Mouse (Mus musculus): ENCODE results near the gene Slc41a1. TPM values are rescaled to one million over a fixed set of nuclear protein-coding genes. Genes with fewer than 3 reads are reported as not detected.
"Not testable (repeated sequence)": the region's sequence is repeated elsewhere in the genome, so short reads cannot be mapped to it uniquely, and the experiment has no call there.

Gene Slc41a1
- polyA plus RNA-seq, 1 experiment from 2014 or later, result 5.8 TPM

- 88% methylated on average over 6 of the region's 6 CpGs for WGBS (ENCODE audit: missing documents)
Measured at GRCm38 (mm10) chr1:131816886-131817285, 10.4 kb upstream of the Slc41a1 start.

GRCm38 (mm10) chr1:131820353-131820752 is 6.9 kb upstream of the Slc41a1 start:
- WGBS (ENCODE audit: missing documents), result 93% methylated on average over 8 of the region's 9 CpGs

More at GRCm38 (mm10) chr1:131816886-131817285, 10.4 kb upstream of the Slc41a1 start:
- Histone ChIP-seq H3K36me3 (ENCODE audit: inconsistent target) (no peaks in the 10 kb centered on the region), H3K27ac (no peak overlapping the region), H3K79me2 (ENCODE audit: inconsistent target) (no peaks in the 10 kb centered on the region), H3K4me3 (ENCODE audit: inconsistent target) (no peak overlapping the region)

GRCm38 (mm10) chr1:131820887-131821328 is 6.4 kb upstream of the Slc41a1 start:
- 94% methylated on average over 10 of the region's 10 CpGs for WGBS (ENCODE audit: missing documents)
- no peaks in the 10 kb centered on the region for H3K79me2 ChIP-seq (ENCODE audit: inconsistent target)

More at GRCm38 (mm10) chr1:131820353-131820752, 6.9 kb upstream of the Slc41a1 start:
- not testable (repeated sequence) for H3K27ac ChIP-seq; H3K36me3 ChIP-seq (ENCODE audit: inconsistent target); H3K4me3 ChIP-seq (ENCODE audit: inconsistent target); H3K79me2 ChIP-seq (ENCODE audit: inconsistent target)

GRCm38 (mm10) chr1:131822292-131822691 is 5.0 kb upstream of the Slc41a1 start:
- H3K36me3 ChIP-seq (ENCODE audit: inconsistent target), result no peaks in the 10 kb centered on the region
- H3K79me2 ChIP-seq (ENCODE audit: inconsistent target), result no peaks in the 10 kb centered on the region
- H3K27ac ChIP-seq, result no peak overlapping the region
- no peak overlapping the region for H3K4me3 ChIP-seq (ENCODE audit: inconsistent target)
- 90% methylated on average over 8 of the region's 8 CpGs for WGBS (ENCODE audit: missing documents)

More at GRCm38 (mm10) chr1:131820887-131821328, 6.4 kb upstream of the Slc41a1 start:
- Histone ChIP-seq H3K4me3 (ENCODE audit: inconsistent target) (no peak overlapping the region), H3K27ac (no peak overlapping the region), H3K36me3 (ENCODE audit: inconsistent target) (no peaks in the 10 kb centered on the region)

GRCm38 (mm10) chr1:131822856-131823492 is 4.3 kb upstream of the Slc41a1 start:
- 82% methylated on average over 1 of the region's 1 CpGs for WGBS (ENCODE audit: missing documents)
- H3K4me3 ChIP-seq (ENCODE audit: inconsistent target), result no peak overlapping the region
- H3K79me2 ChIP-seq (ENCODE audit: inconsistent target), result no peaks in the 10 kb centered on the region
- no peak overlapping the region for H3K27ac ChIP-seq
- no peaks in the 10 kb centered on the region for H3K36me3 ChIP-seq (ENCODE audit: inconsistent target)

DNA sequence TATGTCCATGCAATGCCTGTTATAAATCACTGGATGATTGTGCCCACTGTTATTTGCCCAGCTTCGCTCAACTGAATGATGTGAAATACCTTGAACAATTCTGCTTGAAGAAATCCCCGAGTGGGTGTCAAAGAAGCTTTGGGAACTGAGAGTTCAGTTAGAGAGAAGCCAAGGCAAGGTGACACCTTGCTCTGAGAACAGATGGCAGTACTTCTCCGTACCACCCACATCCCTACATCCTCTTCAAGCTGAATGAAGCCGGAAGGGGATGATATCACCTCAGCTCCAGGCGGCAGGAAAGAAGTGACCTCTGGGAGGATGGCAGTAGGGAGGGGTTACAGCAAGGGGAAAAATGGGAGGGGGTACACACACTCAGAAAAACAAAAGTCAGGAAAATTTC is 3.7 kb upstream of the Slc41a1 start:
- no peaks in the 10 kb centered on the region for H3K79me2 ChIP-seq (ENCODE audit: inconsistent target)
- H3K4me3 ChIP-seq (ENCODE audit: inconsistent target), result no peak overlapping the region
- 71% methylated on average over 5 of the region's 5 CpGs for WGBS (ENCODE audit: missing documents)
- H3K27ac ChIP-seq, result no peak overlapping the region
- H3K36me3 ChIP-seq (ENCODE audit: inconsistent target), result no peaks in the 10 kb centered on the region

GRCm38 (mm10) chr1:131824528-131825181 is 2.6 kb upstream of the Slc41a1 start:
- Histone ChIP-seq H3K4me3 (ENCODE audit: inconsistent target) (no peak overlapping the region), H3K36me3 (ENCODE audit: inconsistent target) (no peaks in the 10 kb centered on the region), H3K27ac (no peak overlapping the region), H3K79me2 (ENCODE audit: inconsistent target) (no peaks in the 10 kb centered on the region)
- 93% methylated on average over 11 of the region's 11 CpGs for WGBS (ENCODE audit: missing documents)

GRCm38 (mm10) chr1:131827787-131828258 is 530 bp downstream of the Slc41a1 start:
- Histone ChIP-seq H3K79me2 (ENCODE audit: inconsistent target) (no peaks in the 10 kb centered on the region), H3K27ac (peak overlapping the region; percentile 19; the same call in 1 of the 2 replicates), H3K4me3 (ENCODE audit: inconsistent target) (peak overlapping the region; percentile 66), H3K36me3 (ENCODE audit: inconsistent target) (no peaks in the 10 kb centered on the region)
- under 1% methylated on average over 35 of the region's 36 CpGs for WGBS (ENCODE audit: missing documents)

GRCm38 (mm10) chr1:131828297-131829126 is 1.2 kb downstream of the Slc41a1 start:
- Histone ChIP-seq H3K4me3 (ENCODE audit: inconsistent target) (peak overlapping the region; percentile 66), H3K27ac (no peak overlapping the region)
- WGBS (ENCODE audit: missing documents), result 6% methylated on average over 22 of the region's 22 CpGs

DNA sequence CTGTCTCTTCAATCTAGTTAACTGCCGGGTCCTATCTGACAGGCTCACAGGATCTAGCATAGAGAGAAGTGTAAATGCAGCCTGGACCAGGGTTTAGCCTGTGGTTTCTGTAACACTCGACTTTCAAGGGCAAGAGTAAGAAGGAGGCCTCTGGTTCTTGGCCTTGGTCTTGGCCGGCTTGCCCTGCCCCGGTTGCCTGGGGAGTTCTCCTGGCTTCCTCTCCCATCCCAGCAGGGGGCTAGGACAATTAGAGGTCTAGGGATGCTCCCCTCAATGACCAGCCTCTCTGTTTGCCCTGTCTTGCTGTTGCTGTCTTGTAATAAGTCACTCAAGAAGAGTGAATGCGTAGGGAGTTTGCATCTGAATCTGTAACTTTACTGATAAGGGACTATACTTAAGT is 2.0 kb downstream of the Slc41a1 start:
- no peak overlapping the region for H3K4me3 ChIP-seq (ENCODE audit: inconsistent target)
- H3K36me3 ChIP-seq (ENCODE audit: inconsistent target), result no peaks in the 10 kb centered on the region

More at GRCm38 (mm10) chr1:131828297-131829126, 1.2 kb downstream of the Slc41a1 start:
- Histone ChIP-seq H3K36me3 (ENCODE audit: inconsistent target) (no peaks in the 10 kb centered on the region), H3K79me2 (ENCODE audit: inconsistent target) (no peaks in the 10 kb centered on the region)

GRCm38 (mm10) chr1:131830561-131830960 is 3.3 kb downstream of the Slc41a1 start:
- H3K79me2 ChIP-seq (ENCODE audit: inconsistent target), result no peaks in the 10 kb centered on the region
- WGBS (ENCODE audit: missing documents), result 93% methylated on average over 14 of the region's 15 CpGs
- H3K27ac ChIP-seq, result no peak overlapping the region
- H3K36me3 ChIP-seq (ENCODE audit: inconsistent target), result no peaks in the 10 kb centered on the region
- H3K4me3 ChIP-seq (ENCODE audit: inconsistent target), result no peak overlapping the region

More for the DNA sequence above, 2.0 kb downstream of the Slc41a1 start:
- 49% methylated on average over 5 of the region's 5 CpGs for WGBS (ENCODE audit: missing documents)
- Histone ChIP-seq H3K79me2 (ENCODE audit: inconsistent target) (no peaks in the 10 kb centered on the region), H3K27ac (no peak overlapping the region)

GRCm38 (mm10) chr1:131830971-131831641 is 3.8 kb downstream of the Slc41a1 start:
- Histone ChIP-seq H3K36me3 (ENCODE audit: inconsistent target) (no peaks in the 10 kb centered on the region), H3K79me2 (ENCODE audit: inconsistent target) (no peaks in the 10 kb centered on the region), H3K4me3 (ENCODE audit: inconsistent target) (no peak overlapping the region), H3K27ac (no peak overlapping the region)
- 83% methylated on average over 8 of the region's 8 CpGs for WGBS (ENCODE audit: missing documents)

- no peak overlapping the region for H3K27ac ChIP-seq
- no peak overlapping the region for H3K4me3 ChIP-seq (ENCODE audit: inconsistent target)
- 96% methylated on average over 3 of the region's 3 CpGs for WGBS (ENCODE audit: missing documents)
- H3K36me3 ChIP-seq (ENCODE audit: inconsistent target), result peaks cover 3% of the 10 kb centered on the region; the same call in 1 of the 2 replicates
- H3K79me2 ChIP-seq (ENCODE audit: inconsistent target), result no peaks in the 10 kb centered on the region
Measured at GRCm38 (mm10) chr1:131837035-131837434, 9.7 kb downstream of the Slc41a1 start.

DNA sequence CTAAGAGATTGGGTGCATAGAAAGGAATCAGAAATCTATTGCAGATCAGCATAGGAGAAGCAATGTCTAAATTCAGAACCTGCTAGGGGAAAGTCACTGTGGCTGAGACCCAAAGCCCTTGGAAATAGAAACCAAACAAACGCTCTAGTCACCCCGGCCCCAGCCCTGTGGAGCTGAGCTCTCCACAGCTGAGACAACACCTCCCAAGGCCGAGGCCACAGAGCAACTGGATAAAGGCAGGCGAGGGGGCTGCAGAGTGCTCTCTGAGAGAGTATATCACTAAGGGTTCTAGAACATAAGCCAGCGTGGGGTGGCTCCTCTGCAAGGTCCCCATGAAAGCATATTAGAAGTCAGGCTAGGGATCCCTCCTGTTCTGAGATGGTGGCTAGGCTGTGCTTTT is 11.2 kb downstream of the Slc41a1 start:
- H3K79me2 ChIP-seq (ENCODE audit: inconsistent target), result no peaks in the 10 kb centered on the region
- 94% methylated on average over 5 of the region's 5 CpGs for WGBS (ENCODE audit: missing documents)
- no peak overlapping the region for H3K4me3 ChIP-seq (ENCODE audit: inconsistent target)
- H3K36me3 ChIP-seq (ENCODE audit: inconsistent target), result peaks cover 9% of the 10 kb centered on the region
- no peak overlapping the region for H3K27ac ChIP-seq

All from macrophage (primary cell).